Mouse (Mus musculus) midbrain, embryonic 15.5 days (tissue): ENCODE results near the gene Gap43. TPM values are rescaled to one million over a fixed set of nuclear protein-coding genes. Genes with fewer than 3 reads are reported as not detected.

Experiments
- ATAC-seq: fragments of 200-750 bp; cut with Nextera tagmentation; replicated peaks from 2 replicates; pipeline ENCODE4 v1.8.0; 2017; ENCODE audit warnings: moderate TSS enrichment
- H3K27ac ChIP-seq: fragments of 300-500 bp; sonication (generic); 2 replicates; pipeline ENCODE4 v1.5.1; 2015; ENCODE audit warnings: mild to moderate bottlenecking, inconsistent platforms
- H3K27me3 ChIP-seq: fragments of 300-500 bp; sonication (generic); replicated peaks from 2 replicates; pipeline ENCODE4 v1.6.1; 2015; ENCODE audit warnings: inconsistent platforms
- H3K36me3 ChIP-seq: fragments of 300-500 bp; sonication (generic); replicated peaks from 2 replicates; pipeline ENCODE4 v1.6.1; 2015; ENCODE audit warnings: inconsistent platforms
- H3K4me1 ChIP-seq: fragments of 300-500 bp; sonication (generic); 2 replicates; pipeline ENCODE4 v1.6.1; 2015; ENCODE audit warnings: inconsistent platforms
- H3K4me2 ChIP-seq: fragments of 300-500 bp; sonication (generic); 2 replicates; pipeline ENCODE4 v1.6.1; 2015; ENCODE audit warnings: inconsistent platforms, mild to moderate bottlenecking, moderate library complexity
- H3K4me3 ChIP-seq: fragments of 300-500 bp; sonication (generic); 2 replicates; pipeline ENCODE4 v1.5.1; 2015; ENCODE audit warnings: mild to moderate bottlenecking, inconsistent platforms
- H3K9ac ChIP-seq: fragments of 300-500 bp; sonication (generic); 2 replicates; pipeline ENCODE4 v1.6.1; 2015; ENCODE audit warnings: mild to moderate bottlenecking, inconsistent platforms
- H3K9me3 ChIP-seq: fragments of 300-500 bp; sonication (generic); 2 replicates; pipeline ENCODE4 v1.6.1; 2016; ENCODE audit warnings: inconsistent platforms
- WGBS: fragments of 180-500 bp; shearing (Covaris S2); methylation state at CpG from one replicate; pipeline ENCODE4 v1.1.7; 2015; ENCODE audit warnings: mixed read lengths; 5-methylcytosine and 5-hydroxymethylcytosine counted together
- polyA plus RNA-seq: library from polyadenylated mRNA; unstranded; fragments of >200 nt; fragmentation: Nextera tagmentation; extraction: Ambion mirVana; gene quantifications from 2 replicates; pipeline ENCODE4 v1.2.1, GENCODE M21; 2015

Gap43 gene
- polyA plus RNA-seq, 1 experiment from 2014 or later = 1,557 TPM

GRCm38 (mm10) chr16:42337663-42338062 is 2.8 kb downstream of the Gap43 start:
- H3K36me3 ChIP-seq = no peaks in the 10 kb centered on the region
- 39% methylated on average over 2 of the region's 2 CpGs for WGBS
- H3K4me3 ChIP-seq = peak overlapping the region; percentile 82
- H3K4me2 ChIP-seq = peak overlapping the region; percentile 48
- H3K9ac ChIP-seq = peak overlapping the region; percentile 81
- H3K9me3 ChIP-seq = no peaks in the 10 kb centered on the region
- H3K4me1 ChIP-seq = peaks cover 28% of the 10 kb centered on the region
- H3K27ac ChIP-seq = peak overlapping the region; percentile 94
- no peaks in the 10 kb centered on the region for H3K27me3 ChIP-seq
- ATAC-seq = 0 out of 2 replicates have a peak, but pooled peaks have one; percentile 35

GRCm38 (mm10) chr16:42336610-42337009 is 3.8 kb downstream of the Gap43 start:
- H3K36me3 ChIP-seq = no peaks in the 10 kb centered on the region
- H3K4me1 ChIP-seq = peaks cover 30% of the 10 kb centered on the region
- peak overlapping the region; percentile 82 for H3K4me3 ChIP-seq
- WGBS = 19% methylated on average over 2 of the region's 2 CpGs
- peak overlapping the region; percentile 56; the same call in 1 of the 2 replicates for H3K27ac ChIP-seq
- H3K4me2 ChIP-seq = peak overlapping the region; percentile 48
- peak overlapping the region; percentile 81 for H3K9ac ChIP-seq
- no peaks in the 10 kb centered on the region for H3K9me3 ChIP-seq
- no peaks in the 10 kb centered on the region for H3K27me3 ChIP-seq
- no peak for ATAC-seq

- no peak overlapping the region for H3K27ac ChIP-seq
- H3K27me3 ChIP-seq = no peaks in the 10 kb centered on the region
- peaks cover 30% of the 10 kb centered on the region for H3K4me1 ChIP-seq
- no peak for ATAC-seq
- H3K36me3 ChIP-seq = peaks cover 3% of the 10 kb centered on the region; the same call in 1 of the 2 replicates
- no peak overlapping the region for H3K4me3 ChIP-seq
- WGBS = 26% methylated on average over 4 of the region's 4 CpGs
- no peak overlapping the region for H3K9ac ChIP-seq
- no peaks in the 10 kb centered on the region for H3K9me3 ChIP-seq
- no peak overlapping the region for H3K4me2 ChIP-seq
These were observed 8.1 kb downstream of the Gap43 start for GRCm38 (mm10) chr16:42332321-42332720.

- H3K4me2 ChIP-seq = no peak overlapping the region
These were observed 14.3 kb downstream of the Gap43 start for GRCm38 (mm10) chr16:42326191-42326590.

GRCm38 (mm10) chr16:42325536-42325935 is 14.9 kb downstream of the Gap43 start:
- ATAC-seq = no peak
- Histone ChIP-seq H3K4me1 (no peaks in the 10 kb centered on the region), H3K4me2 (no peak overlapping the region), H3K9ac (no peak overlapping the region), H3K27me3 (no peaks in the 10 kb centered on the region), H3K9me3 (no peaks in the 10 kb centered on the region), H3K4me3 (no peak overlapping the region), H3K27ac (no peak overlapping the region), H3K36me3 (peaks cover 3% of the 10 kb centered on the region; the same call in 1 of the 2 replicates)

More at GRCm38 (mm10) chr16:42326191-42326590, 14.3 kb downstream of the Gap43 start:
- peaks cover 3% of the 10 kb centered on the region; the same call in 1 of the 2 replicates for H3K36me3 ChIP-seq
- H3K9me3 ChIP-seq = no peaks in the 10 kb centered on the region
- WGBS = 86% methylated on average over 2 of the region's 2 CpGs
- no peak for ATAC-seq
- no peaks in the 10 kb centered on the region for H3K27me3 ChIP-seq
- H3K4me1 ChIP-seq = no peaks in the 10 kb centered on the region
- no peak overlapping the region for H3K9ac ChIP-seq
- no peak overlapping the region for H3K4me3 ChIP-seq
- no peak overlapping the region for H3K27ac ChIP-seq

GRCm38 (mm10) chr16:42319831-42320230 is 20.6 kb downstream of the Gap43 start:
- Histone ChIP-seq H3K9me3 (no peaks in the 10 kb centered on the region), H3K36me3 (0 out of 2 replicates have a peak, but pooled peaks cover 3% of the 10 kb centered on the region), H3K27me3 (no peaks in the 10 kb centered on the region), H3K4me2 (no peak overlapping the region), H3K9ac (no peak overlapping the region), H3K4me3 (no peak overlapping the region), H3K4me1 (peaks cover 3% of the 10 kb centered on the region; the same call in 1 of the 2 replicates), H3K27ac (no peak overlapping the region)
- ATAC-seq = no peak

GRCm38 (mm10) chr16:42319365-42319764 is 21.1 kb downstream of the Gap43 start:
- Histone ChIP-seq H3K4me1 (peaks cover 3% of the 10 kb centered on the region; the same call in 1 of the 2 replicates), H3K9ac (no peak overlapping the region), H3K36me3 (0 out of 2 replicates have a peak, but pooled peaks cover 3% of the 10 kb centered on the region), H3K9me3 (no peaks in the 10 kb centered on the region), H3K27ac (no peak overlapping the region), H3K4me2 (no peak overlapping the region), H3K4me3 (no peak overlapping the region), H3K27me3 (no peaks in the 10 kb centered on the region)
- WGBS = 80% methylated on average over 5 of the region's 5 CpGs
- no peak for ATAC-seq

- no peak for ATAC-seq
- H3K4me2 ChIP-seq = no peak overlapping the region
- H3K27ac ChIP-seq = no peak overlapping the region
- H3K27me3 ChIP-seq = no peaks in the 10 kb centered on the region
- H3K4me1 ChIP-seq = peaks cover 26% of the 10 kb centered on the region
- 100% methylated on average over 1 of the region's 1 CpGs for WGBS
- 0 out of 2 replicates have a peak, but pooled peaks cover 3% of the 10 kb centered on the region for H3K36me3 ChIP-seq
- no peak overlapping the region for H3K9ac ChIP-seq
- no peak overlapping the region for H3K4me3 ChIP-seq
- no peaks in the 10 kb centered on the region for H3K9me3 ChIP-seq
These were observed 28.3 kb downstream of the Gap43 start for GRCm38 (mm10) chr16:42312125-42312524.

- H3K36me3 ChIP-seq = no peaks in the 10 kb centered on the region
- H3K4me2 ChIP-seq = no peak overlapping the region
- H3K4me1 ChIP-seq = peaks cover 55% of the 10 kb centered on the region
- H3K27me3 ChIP-seq = no peaks in the 10 kb centered on the region
- 26% methylated on average over 1 of the region's 1 CpGs for WGBS
- H3K27ac ChIP-seq = no peak overlapping the region
- H3K4me3 ChIP-seq = no peak overlapping the region
- no peaks in the 10 kb centered on the region for H3K9me3 ChIP-seq
- peak; percentile 61 for ATAC-seq
- no peak overlapping the region for H3K9ac ChIP-seq
These were observed 31.7 kb downstream of the Gap43 start for GRCm38 (mm10) chr16:42308761-42309160.

- Histone ChIP-seq H3K36me3 (no peaks in the 10 kb centered on the region), H3K4me3 (peak overlapping the region; percentile 18; the same call in 1 of the 2 replicates), H3K9ac (peak overlapping the region; percentile 35), H3K9me3 (no peaks in the 10 kb centered on the region), H3K4me1 (peaks cover 63% of the 10 kb centered on the region), H3K4me2 (peak overlapping the region; percentile 47), H3K27me3 (no peaks in the 10 kb centered on the region), H3K27ac (peak overlapping the region; percentile 65)
- ATAC-seq = peak; percentile 77
- 2% methylated on average over 14 of the region's 14 CpGs for WGBS
These were observed 34.3 kb downstream of the Gap43 start for GRCm38 (mm10) chr16:42305934-42306701.

- H3K4me1 ChIP-seq = peaks cover 46% of the 10 kb centered on the region
- H3K9ac ChIP-seq = no peak overlapping the region
- H3K36me3 ChIP-seq = no peaks in the 10 kb centered on the region
- 45% methylated on average over 6 of the region's 6 CpGs for WGBS
- no peak overlapping the region for H3K4me3 ChIP-seq
- ATAC-seq = peak; percentile 27; the same call in 1 of the 2 replicates
- H3K4me2 ChIP-seq = no peak overlapping the region
- no peaks in the 10 kb centered on the region for H3K9me3 ChIP-seq
- H3K27me3 ChIP-seq = no peaks in the 10 kb centered on the region
- peak overlapping the region; percentile 59 for H3K27ac ChIP-seq
These were observed 37.0 kb downstream of the Gap43 start for GRCm38 (mm10) chr16:42303461-42303860.

- Histone ChIP-seq H3K27me3 (no peaks in the 10 kb centered on the region), H3K36me3 (peaks cover 5% of the 10 kb centered on the region; the same call in 1 of the 2 replicates), H3K4me1 (peaks cover 16% of the 10 kb centered on the region; the same call in 1 of the 2 replicates), H3K9ac (no peak overlapping the region), H3K4me3 (no peak overlapping the region), H3K9me3 (no peaks in the 10 kb centered on the region), H3K4me2 (no peak overlapping the region), H3K27ac (no peak overlapping the region)
- 78% methylated on average over 5 of the region's 5 CpGs for WGBS
- ATAC-seq = no peak
These were observed 46.0 kb downstream of the Gap43 start for GRCm38 (mm10) chr16:42294481-42294880.
